Mouse (Mus musculus) spleen, embryonic (tissue): ENCODE measurements at regions not wholly inside any gene's neighbourhood (a gene's known extent, or its start where the extent isn't known, plus 50 kb on each side); places are given as distances from the start of the nearest gene placed in this dataset.

Source experiments
- CTCF ChIA-PET: fragments of 350-600 bp; sonication (Branson Sonifier 250); formaldehyde crosslinking; loops from one replicate; lab custom pipeline; 2022; lab: Charles Lee

- CTCF ChIA-PET = no interaction called here
These were observed 80.7 kb upstream of the Zc3h12a start for GRCm38 (mm10) chr4:125208136-125208915.

- CTCF ChIA-PET = no interaction called here
These were observed 75.9 kb upstream of the Zc3h12a start for GRCm38 (mm10) chr4:125203521-125203920.

GRCm38 (mm10) chr4:125201638-125202325 is 74.1 kb upstream of the Zc3h12a start:
- CTCF ChIA-PET = no interaction called here

DNA sequence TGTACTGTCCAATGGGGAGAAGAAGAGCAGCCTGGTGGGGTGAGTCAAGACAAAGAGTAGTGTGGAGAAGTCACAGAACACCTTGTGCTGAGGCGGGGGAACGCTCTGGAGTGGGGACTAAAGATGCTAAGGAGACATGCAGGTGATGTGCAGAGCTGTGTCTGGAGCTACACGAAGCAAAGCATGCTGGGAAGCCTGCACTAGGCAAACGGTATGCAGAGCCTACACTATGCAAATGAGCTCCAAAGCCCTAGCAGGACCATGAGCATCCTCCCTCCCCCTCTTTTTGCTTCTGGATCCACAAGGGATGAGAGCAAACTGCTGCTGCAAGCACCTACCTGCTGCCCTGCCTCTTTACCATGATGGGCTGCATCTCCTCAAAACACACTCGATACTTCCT is 73.1 kb upstream of the Zc3h12a start:
- CTCF ChIA-PET = no interaction called here

DNA sequence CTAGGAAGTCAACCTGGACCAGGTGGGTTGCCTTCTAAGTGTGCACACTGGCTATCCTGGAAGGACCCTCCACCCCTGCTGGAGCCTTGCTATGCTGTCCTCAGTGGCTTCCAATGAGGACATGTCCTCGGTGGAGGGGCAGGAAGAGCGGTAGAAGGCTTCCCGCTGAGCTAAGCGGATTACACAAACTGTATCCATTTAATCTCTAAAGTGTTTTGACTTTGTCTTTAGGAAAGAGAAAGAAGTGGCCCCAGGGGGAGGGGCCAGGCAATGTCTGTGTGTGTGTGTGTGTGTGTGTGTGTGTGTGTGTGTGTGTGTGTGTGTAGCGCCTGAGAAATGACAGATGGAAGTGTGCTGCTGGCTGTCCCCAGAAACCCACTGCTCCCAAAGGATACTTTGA is 71.6 kb upstream of the Zc3h12a start:
- CTCF ChIA-PET = no interaction called here

GRCm38 (mm10) chr4:125195901-125196435 is 68.3 kb upstream of the Zc3h12a start:
- CTCF ChIA-PET = no interaction called here

DNA sequence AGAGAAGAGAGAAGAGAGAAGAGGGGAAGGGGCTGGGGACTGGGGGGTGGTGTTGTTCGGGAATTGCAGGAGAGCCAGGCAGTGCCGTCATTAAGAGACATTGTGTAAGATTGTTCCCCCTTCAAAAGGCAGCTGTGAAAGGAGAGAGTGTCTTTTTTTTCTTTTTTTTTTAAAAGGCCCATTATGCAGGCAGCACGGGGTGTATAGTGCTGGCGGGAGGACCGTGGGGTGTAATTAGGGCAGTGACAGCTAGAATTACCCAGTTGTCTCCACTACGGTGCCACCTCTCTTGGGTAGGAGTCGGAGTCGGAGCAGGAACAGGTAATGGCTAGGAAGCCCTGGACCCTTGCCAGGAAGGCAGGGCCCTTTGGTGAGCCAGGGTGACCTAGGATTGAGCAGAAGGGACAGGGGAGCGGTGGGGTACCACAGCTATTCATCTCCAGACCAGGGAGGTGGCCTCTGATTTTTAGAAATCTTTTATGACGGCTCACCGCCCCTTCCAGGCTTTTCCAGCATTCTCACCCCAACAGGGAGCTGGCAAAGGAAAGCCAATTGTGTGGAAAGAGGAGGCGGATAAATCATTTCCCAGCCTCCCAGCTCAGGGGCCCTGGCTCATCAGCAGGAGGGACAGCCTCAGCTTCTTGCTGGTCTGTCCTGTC is 67.2 kb upstream of the Zc3h12a start:
- CTCF ChIA-PET = no interaction called here

DNA sequence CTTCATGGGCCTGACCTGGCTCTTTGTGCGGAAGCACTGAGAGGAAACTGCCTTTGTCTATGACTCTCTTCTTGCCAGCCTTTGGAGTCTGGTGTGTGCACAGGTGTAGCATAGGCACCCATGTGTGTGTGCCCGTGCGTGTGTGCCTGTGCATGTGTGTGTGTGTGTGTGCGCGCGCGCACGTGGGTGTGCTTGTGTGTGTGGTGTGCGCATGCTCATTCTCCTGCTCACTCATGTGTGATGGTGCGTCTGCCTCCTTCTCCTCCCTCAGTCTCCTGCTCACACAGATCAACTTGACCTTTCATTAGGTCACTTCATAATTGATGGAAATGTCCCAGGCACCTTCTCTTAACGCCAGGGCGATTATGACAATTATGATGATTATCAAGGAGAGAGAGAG is 66.7 kb upstream of the Zc3h12a start:
- CTCF ChIA-PET = no interaction called here

GRCm38 (mm10) chr4:125191680-125192079 is 64.0 kb upstream of the Zc3h12a start:
- CTCF ChIA-PET = no interaction called here

DNA sequence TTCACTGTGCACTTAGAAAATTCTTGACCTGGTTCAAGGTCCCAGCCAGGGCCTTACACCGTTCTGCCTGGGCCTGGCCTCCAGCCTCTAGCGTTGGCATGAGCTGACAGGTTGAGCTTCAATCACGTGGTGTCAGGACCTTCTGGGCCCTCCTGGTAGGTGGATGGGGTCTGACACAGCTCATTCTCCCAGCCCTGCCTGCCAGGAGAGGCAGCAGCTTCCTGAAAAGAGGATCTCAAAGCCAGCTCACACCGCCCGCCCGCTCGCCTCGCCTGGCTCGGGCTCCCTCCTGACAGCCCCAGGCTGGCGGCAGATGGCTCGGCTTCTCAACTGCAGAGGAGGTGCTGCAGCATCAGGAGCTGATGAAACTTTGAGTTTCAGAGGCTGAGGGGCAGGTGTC is 63.4 kb upstream of the Zc3h12a start:
- CTCF ChIA-PET = no interaction called here

- CTCF ChIA-PET = no interaction called here
These were observed 62.3 kb upstream of the Zc3h12a start for GRCm38 (mm10) chr4:125189971-125190370.

DNA sequence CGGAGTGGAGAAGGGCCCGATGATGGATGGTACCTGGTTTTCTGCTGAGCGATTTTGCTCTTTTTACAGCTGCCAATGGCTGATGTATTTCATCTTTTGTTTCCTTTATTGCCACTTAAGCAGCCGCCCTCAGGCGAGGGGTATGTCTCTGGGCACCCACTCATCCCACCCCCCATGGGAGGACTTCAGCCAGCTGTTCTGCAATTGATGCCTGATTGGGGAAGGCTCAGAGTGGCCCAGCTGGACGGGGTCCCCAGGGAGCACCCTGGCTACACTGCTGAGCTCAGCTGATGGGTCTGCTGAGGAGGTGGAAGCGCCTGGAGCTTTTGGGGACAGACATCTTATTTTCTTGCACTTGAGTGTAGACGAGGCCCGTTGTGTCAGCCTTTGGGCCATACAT is 58.6 kb upstream of the Zc3h12a start:
- CTCF ChIA-PET = no interaction called here

DNA sequence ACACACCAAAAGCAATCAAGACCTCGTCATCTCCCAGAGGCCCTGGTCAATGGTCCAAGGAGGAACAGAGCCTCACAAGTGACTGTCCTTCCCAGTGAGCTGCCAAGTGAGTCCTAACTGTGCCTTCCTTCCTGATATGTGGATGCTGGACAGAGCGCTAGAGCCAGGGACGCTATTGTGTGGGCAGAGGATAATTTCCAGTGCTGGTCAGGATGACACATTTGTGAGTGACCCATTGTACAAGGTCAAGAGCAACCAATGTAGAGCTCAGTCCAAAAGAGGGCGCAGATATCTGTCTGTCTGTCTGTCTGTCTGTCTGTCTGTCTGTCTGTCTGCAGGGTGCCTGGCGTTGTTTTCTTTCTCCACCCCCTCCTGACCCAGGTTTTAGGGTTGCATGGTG is 57.4 kb upstream of the Zc3h12a start:
- CTCF ChIA-PET = no interaction called here

DNA sequence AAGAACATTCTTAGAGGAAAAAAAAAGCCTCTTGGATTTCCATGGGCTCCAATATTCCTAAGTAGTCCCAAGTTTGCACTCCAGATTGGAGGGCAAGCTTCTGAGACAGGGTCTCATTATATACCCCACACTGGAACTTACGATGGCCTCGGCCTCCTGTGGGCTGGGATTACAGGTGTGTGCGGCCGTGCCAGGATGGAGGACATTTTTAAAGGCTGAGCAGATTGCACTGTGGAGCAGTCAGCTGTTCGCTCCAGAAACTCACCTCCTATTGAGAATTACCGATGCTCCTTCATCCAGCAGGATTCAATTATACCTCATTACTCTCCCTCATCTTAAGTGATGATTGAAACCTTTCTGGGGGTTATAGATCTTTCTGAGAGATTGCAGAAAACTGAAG is 53.3 kb upstream of the Zc3h12a start:
- CTCF ChIA-PET = no interaction called here

DNA sequence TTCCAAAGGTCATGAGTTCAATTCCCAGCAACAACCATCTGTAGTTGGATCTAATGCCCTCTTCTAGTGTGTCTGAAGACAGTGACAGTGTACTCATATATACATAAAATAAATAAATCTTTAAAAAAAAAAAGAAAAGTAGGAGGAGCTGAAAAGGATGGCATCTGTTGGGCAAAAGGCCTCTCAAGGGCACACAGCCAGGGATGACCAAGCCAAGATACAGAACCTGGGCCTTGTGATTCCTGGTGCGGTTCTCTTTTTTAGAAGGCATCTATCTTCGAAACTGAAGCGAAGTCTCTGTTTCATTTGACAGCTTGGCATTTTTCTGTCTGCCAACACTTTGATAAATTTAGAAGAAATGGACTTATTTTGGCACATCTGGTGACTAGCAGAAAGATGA is 50.9 kb upstream of the Zc3h12a start:
- CTCF ChIA-PET = no interaction called here

DNA sequence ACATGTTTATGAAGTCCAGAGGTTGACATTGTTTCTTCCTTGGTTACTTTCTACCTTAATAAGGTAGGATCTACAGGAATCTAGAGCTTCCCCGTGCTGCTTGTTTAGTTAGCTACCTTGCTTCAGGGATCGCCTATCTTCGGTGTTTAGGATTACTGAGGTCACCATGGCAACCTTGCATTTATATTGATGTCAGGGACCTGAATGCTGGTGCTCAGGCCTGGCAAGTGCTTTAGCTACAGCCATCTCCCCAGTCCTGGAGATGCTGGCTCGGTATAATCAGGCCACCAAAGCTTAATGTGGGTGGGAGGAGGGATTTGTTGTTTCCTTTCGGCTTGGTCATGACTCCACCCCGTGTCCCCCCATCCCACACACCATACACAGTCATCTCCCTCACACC is 50.0 kb upstream of the Zc3h12a start:
- CTCF ChIA-PET = interaction anchor here (0.6 kb wide), 1 partner anchor 138 kb away, joined by 3 read pairs; no protein-coding TSS in a partner anchor
